Mouse (Mus musculus) E14TG2a.4 (cell line): Measurements from ENCODE around the gene Htr5a.

Experiments
- H3K27me3 ChIP-seq: 2 replicates; pipeline ENCODE4 v1.6.1; 2014; ENCODE audit warnings: low read length, control low read depth; ENCODE audit not compliant: insufficient read depth
- H3K36me3 ChIP-seq: 2 replicates; pipeline ENCODE4 v1.6.1; 2014; ENCODE audit warnings: low read length, control low read depth; ENCODE audit not compliant: insufficient read depth
- H3K4me1 ChIP-seq: replicated peaks from 2 replicates; pipeline ENCODE4 v1.6.1; 2014; ENCODE audit warnings: low read depth, low read length, control low read depth
- H3K4me3 ChIP-seq: replicated peaks from 2 replicates; pipeline ENCODE4 v1.5.1; 2014; ENCODE audit warnings: mild to moderate bottlenecking, low read length
- H3K9me3 ChIP-seq: 2 replicates; pipeline ENCODE4 v1.6.1; 2014; ENCODE audit warnings: low read length, control low read depth
- CTCF ChIP-seq: conservative IDR thresholded peaks from 2 replicates; pipeline ENCODE4 v1.5.1; 2014; ENCODE audit warnings: low read length
- NANOG ChIP-seq: IDR thresholded peaks from 2 replicates; pipeline ENCODE4 v1.6.1; 2014; ENCODE audit warnings: borderline replicate concordance, low read length, mixed read lengths
- POU5F1 ChIP-seq: IDR thresholded peaks from 2 replicates; pipeline ENCODE4 v1.6.1; 2014; ENCODE audit warnings: low read length, borderline replicate concordance

The Htr5a gene

DNA sequence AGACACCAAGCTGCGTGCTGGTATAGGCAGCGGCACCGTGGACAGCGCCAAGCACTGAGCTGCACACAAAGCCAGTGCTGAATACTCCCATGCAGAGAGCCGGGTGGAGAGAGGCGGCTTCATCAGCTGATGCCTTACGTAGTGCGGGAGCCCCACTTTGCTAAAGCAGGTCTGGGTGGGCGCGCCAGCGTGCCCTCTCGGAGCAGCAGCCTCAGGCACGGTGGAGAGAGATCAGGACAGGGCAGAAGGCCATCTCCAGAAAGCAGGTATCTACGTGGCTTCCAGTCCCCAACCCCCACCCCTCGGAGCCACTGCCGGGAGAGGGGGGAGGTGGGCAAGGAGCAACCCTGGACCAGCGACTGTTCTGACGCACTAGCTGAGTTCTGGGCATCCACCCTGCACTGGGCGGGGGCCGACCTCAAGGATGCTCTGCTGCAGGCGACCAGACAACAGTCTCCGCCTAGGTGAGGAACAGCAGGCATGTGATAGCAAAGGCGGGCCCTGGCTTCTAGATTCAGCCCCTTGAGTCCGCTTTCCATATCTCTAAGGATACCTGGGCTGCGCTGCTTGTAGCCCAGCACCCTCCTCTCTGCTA, at the start of gene Htr5a:
TSS of gene Htr5a (plus strand) at position 449 of the 595 bp plus-strand sequence.
- H3K27me3 ChIP-seq = peaks cover 31% of the 10 kb centered on the region

DNA sequence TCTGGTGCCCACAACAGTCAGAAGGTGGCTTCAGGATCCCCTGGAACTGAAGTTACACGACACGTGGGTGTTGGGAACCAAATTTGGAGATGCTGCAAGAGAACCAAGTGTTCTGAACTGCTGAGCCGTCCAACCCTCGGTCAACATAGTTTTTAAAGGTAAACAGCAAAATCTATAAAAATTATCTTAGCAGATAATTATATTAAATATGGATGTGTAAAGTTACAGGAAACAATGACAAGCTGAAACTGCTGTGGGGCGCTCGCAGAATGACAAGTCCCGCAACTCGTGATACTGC, 49.8 kb upstream of the Htr5a start:
- peaks cover 36% of the 10 kb centered on the region for H3K4me1 ChIP-seq
- peak overlapping the region; percentile 91 for H3K4me3 ChIP-seq
- no peaks in the 10 kb centered on the region for H3K27me3 ChIP-seq
- H3K9me3 ChIP-seq = no peaks in the 10 kb centered on the region
- TF ChIP-seq POU5F1 (no peak), NANOG (no peak)
- H3K36me3 ChIP-seq = peaks cover 29% of the 10 kb centered on the region

More for the DNA sequence above, at the start of gene Htr5a:
- peak within 1 kb of the TSS; percentile 83 for H3K4me3 ChIP-seq
- no peaks in the 10 kb centered on the region for H3K9me3 ChIP-seq
- no peak for TF ChIP-seq CTCF
- no peak for TF ChIP-seq POU5F1
- no peak for TF ChIP-seq NANOG
- no peaks in the 10 kb centered on the region for H3K36me3 ChIP-seq
- H3K4me1 ChIP-seq = peaks cover 29% of the 10 kb centered on the region

DNA sequence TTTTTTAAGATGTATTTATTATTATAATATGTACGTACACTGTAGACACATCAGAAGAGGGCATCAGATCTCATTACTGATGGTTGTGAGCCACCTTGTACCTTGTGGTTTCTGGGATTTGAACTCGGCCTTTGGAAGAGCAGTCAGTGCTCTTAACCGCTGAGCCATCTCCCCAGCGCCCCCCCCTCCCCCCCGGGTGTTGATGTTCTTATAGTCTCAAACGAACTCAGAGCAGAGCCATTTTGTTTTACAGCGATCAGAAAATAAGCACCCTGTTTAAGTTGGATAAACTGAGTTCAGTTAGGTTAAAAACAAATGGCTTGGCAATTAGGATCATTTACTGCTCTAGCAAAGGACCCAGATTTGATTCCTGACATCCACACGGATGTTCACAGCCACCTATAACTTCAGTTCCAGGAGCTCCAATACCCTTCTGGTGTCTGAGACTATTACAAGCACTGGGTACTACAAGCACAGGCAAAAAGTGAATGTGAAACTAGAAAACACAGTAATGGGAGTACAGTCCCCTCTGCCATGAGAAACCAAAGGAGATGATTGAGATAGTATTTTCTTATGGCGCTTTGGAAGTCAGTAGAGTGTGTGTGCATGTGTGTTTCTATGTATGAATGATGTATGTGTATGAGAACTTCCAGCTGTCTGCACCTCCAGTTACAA, 49.3 kb upstream of the Htr5a start:
- Histone ChIP-seq H3K9me3 (no peaks in the 10 kb centered on the region), H3K36me3 (peaks cover 23% of the 10 kb centered on the region), H3K4me1 (peaks cover 36% of the 10 kb centered on the region), H3K27me3 (no peaks in the 10 kb centered on the region), H3K4me3 (peak overlapping the region; percentile 91)
- TF ChIP-seq CTCF (no peak), NANOG (no peak), POU5F1 (no peak)

DNA sequence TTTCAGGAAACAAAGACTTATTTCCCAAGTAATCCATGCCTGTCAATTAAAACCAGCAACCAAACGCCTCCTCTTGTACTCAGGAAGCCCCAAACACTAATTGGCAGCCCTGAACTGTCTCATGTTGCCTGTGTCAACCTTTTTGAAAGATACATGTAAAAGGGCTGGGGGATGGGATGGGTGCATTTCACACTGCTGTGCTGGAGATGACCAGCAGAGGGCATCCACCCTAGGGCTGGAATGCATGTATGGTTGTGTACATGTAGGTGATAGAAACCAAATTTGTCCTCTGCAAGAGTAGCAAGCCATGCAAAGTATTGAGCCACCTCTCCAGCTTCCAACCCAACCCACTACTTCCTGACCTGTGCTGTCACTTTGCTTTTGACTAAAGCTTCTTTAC, 48.0 kb upstream of the Htr5a start:
- Histone ChIP-seq H3K4me1 (peaks cover 31% of the 10 kb centered on the region), H3K36me3 (peaks cover 11% of the 10 kb centered on the region), H3K4me3 (no peak overlapping the region), H3K9me3 (no peaks in the 10 kb centered on the region), H3K27me3 (no peaks in the 10 kb centered on the region)
- peak; percentile 82 for TF ChIP-seq CTCF
- TF ChIP-seq POU5F1 = no peak

DNA sequence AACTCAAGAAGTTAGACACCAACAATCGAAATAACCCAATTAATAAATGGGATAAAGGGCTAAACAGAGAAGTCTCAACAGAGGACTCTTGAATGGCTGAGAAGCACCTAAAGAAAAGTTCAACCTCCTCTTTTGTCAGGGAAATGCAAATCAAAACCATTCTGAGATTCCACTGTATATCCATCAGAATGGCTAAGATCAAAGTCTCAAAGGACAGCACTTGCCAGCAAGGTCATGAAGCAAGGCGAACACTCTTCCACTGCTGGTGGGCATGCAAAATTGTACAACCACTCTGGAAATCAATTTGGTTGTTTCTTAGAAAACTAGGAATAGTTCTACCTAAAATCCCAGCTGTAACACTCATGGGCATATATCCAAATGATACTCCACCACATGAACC, 27.7 kb upstream of the Htr5a start:
- no peak for TF ChIP-seq CTCF
- TF ChIP-seq NANOG = peak; percentile 86
- TF ChIP-seq POU5F1 = peak; percentile 44; the same call in 1 of the 2 replicates
- Histone ChIP-seq H3K9me3 (no peaks in the 10 kb centered on the region), H3K36me3 (no peaks in the 10 kb centered on the region), H3K4me3 (no peak overlapping the region), H3K27me3 (no peaks in the 10 kb centered on the region), H3K4me1 (peaks cover 76% of the 10 kb centered on the region)

DNA sequence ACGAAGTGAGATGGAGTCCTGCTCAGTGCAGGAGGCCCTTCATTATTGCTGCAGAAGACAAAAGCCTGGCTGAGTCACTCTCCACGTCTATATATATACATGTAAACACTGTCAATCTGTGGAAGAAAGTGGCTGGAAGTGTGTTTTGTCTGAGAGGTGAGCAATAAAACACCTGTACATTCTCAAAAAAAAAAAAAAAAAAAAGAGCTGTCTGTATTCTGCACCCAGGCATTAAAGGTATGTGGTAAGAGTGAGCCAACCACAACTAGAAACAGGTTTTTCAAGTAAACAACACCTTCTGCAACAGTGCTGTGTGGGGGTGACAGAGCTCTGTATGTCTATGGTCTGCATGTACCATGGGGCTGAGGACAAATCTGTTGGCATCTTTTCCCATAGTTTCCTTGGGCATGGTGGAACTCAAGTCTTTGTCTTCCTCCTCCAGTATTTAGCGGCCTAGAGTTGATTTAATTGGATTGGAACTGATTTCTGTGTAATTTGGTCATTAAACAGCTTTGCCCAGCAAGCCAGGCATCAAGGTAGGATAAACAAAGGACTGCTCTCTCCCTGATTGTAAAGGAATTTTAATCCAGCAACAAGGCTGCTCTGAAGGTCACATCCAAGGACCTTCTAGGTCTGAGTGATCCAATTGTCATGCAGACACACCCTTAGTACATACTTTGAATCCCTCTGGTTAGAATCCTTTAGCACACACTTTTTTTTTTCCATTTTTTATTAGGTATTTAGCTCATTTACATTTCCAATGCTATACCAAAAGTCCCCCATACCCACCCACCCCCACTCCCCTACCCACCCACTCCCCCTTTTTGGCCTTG, 22.9 kb upstream of the Htr5a start:
- peak; percentile 74; the same call in 1 of the 2 replicates for TF ChIP-seq NANOG
- TF ChIP-seq POU5F1 = peak; percentile 95
- TF ChIP-seq CTCF = no peak
- Histone ChIP-seq H3K36me3 (no peaks in the 10 kb centered on the region), H3K27me3 (no peaks in the 10 kb centered on the region), H3K9me3 (no peaks in the 10 kb centered on the region), H3K4me3 (no peak overlapping the region), H3K4me1 (peaks cover 70% of the 10 kb centered on the region)

DNA sequence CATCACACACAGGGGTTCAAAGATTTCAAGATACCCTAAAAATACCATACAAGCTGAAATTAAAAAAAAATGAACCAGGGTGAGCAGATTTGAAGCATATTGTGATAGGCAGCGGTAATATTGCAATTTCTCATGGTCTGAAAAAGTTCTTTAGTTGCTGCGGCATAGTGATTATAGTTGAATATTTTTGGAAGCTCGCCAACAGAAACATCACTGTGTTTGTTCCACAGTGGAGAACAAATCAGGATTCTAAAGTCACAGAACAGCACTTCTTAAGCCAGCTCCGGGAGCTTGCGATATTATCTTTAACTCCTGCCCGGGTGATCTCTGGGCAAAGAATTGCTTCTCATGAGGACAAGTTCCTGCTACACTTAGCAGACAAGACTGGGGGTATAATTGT, 20.8 kb upstream of the Htr5a start:
- Histone ChIP-seq H3K4me3 (no peak overlapping the region), H3K4me1 (peaks cover 49% of the 10 kb centered on the region), H3K27me3 (no peaks in the 10 kb centered on the region), H3K9me3 (no peaks in the 10 kb centered on the region), H3K36me3 (no peaks in the 10 kb centered on the region)
- TF ChIP-seq NANOG = no peak
- no peak for TF ChIP-seq POU5F1
- TF ChIP-seq CTCF = no peak

DNA sequence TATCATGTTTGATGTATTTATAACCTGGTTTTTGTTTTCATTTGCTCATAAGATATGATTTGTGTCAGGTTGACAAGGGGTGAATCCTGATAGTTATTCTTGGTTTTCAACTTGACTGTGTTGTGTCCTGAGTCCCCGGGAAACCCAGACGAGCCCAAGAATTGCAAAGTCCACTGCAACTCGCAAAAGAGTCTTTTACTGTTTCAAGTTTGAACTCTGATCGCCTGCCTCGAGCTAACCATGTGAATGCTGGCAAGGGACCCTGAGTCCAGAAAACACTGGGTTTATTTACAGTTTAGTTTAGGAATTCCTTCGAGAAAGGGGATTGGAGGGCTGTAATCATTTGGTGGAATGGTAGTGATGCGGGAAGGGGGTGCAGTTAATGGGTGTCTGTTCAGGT, 14.0 kb upstream of the Htr5a start:
- H3K9me3 ChIP-seq = no peaks in the 10 kb centered on the region
- no peaks in the 10 kb centered on the region for H3K27me3 ChIP-seq
- no peaks in the 10 kb centered on the region for H3K36me3 ChIP-seq
- H3K4me3 ChIP-seq = no peak overlapping the region
- no peak for TF ChIP-seq CTCF
- no peak for TF ChIP-seq POU5F1
- H3K4me1 ChIP-seq = no peaks in the 10 kb centered on the region
